Mouse (Mus musculus): ENCODE results near the gene Akr1b10. TPM values are rescaled to one million over a fixed set of nuclear protein-coding genes. Genes with fewer than 3 reads are reported as not detected.
"Not testable (repeated sequence)": the region's sequence is repeated elsewhere in the genome, so short reads cannot be mapped to it uniquely, and the experiment has no call there.

The Akr1b10 gene
- polyA plus RNA-seq, 1 experiment = 31.0 TPM

DNA sequence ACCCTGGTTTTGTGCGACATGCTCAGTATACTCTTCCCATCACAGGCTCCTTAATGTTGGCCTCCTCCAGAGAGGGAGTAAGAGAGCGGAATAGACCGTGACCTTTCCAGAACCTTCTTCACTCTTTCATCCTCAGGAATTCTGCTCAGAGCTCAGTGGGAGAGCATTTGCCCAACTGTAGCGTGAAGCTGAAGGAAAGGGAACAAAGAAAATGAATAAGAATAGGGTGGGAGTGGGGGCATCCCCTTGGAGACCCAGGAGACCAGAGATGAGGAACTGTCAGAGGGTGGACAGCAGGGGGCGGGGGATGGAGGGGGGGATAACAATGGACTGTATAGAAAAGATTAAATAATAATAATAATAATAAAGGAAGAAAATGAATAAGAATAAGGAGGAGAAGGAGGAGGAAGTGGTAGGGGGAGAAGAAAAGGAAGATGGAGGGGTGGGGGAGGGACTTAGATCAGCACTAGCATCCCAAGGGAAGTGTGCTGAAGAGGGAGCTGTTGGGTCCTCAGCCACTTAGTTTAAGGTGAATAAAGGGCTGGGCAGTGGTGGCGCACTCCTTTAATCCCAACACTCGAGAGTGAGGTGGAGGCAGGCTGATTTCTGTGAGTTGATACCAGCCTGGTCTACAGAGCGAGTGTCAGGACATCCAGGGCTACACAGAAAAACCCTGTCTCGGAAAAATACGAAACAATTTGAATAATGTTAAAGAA lies 39.7 kb upstream of the Akr1b10 start:
- no peaks in the 10 kb centered on the region for H3K4me1 ChIP-seq (replicated peaks; ENCODE audit: control insufficient read depth, insufficient read depth, low read length)
- H3K27me3 ChIP-seq (ENCODE audit: control insufficient read depth, insufficient read depth, low read length) = no peaks in the 10 kb centered on the region
- H3K4me3 ChIP-seq (ENCODE audit: control insufficient read depth, insufficient read depth, low read length) = no peak overlapping the region
- TF ChIP-seq POLR2A (IDR thresholded peaks at IDR 0.05; ENCODE audit: control insufficient read depth, extremely low read depth, insufficient read depth, low read length, poor library complexity) (no peak), CTCF (IDR thresholded peaks at IDR 0.05; ENCODE audit: borderline replicate concordance, control insufficient read depth, extremely low read depth, insufficient read depth, low read length, poor library complexity) (no peak)
- H3K36me3 ChIP-seq (ENCODE audit: control insufficient read depth, insufficient read depth, low read length) = no peaks in the 10 kb centered on the region
- no peak overlapping the region for H3K27ac ChIP-seq (ENCODE audit: control insufficient read depth, insufficient read depth, low read length)
- no peak for DNase-seq
- WGBS = 85% methylated on average over 10 of the region's 10 CpGs

DNA sequence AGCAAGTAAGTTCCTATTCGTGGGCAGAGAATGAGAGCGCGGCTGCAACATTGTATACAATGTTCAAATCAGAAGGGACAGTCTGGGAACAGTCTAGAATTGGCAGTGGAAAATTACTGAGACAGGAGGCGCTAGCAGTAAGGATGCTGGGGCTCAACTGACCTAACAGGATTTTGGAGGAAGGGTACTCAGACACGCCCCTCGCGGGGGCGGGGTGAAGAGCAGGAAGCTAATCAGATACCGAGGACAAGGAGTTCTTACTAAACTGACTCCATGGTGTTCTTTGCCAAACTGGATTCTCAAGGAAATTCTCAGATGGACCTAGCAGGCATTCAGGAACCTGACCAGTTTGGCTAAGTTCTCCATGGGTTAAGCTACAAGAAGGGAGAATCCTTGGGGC lies 39.1 kb upstream of the Akr1b10 start:
- WGBS = 45% methylated on average over 9 of the region's 9 CpGs
- Histone ChIP-seq H3K4me1 (replicated peaks; ENCODE audit: control insufficient read depth, insufficient read depth, low read length) (no peaks in the 10 kb centered on the region), H3K27ac (ENCODE audit: control insufficient read depth, insufficient read depth, low read length) (no peak overlapping the region), H3K36me3 (ENCODE audit: control insufficient read depth, insufficient read depth, low read length) (no peaks in the 10 kb centered on the region), H3K27me3 (ENCODE audit: control insufficient read depth, insufficient read depth, low read length) (no peaks in the 10 kb centered on the region), H3K4me3 (ENCODE audit: control insufficient read depth, insufficient read depth, low read length) (no peak overlapping the region)
- DNase-seq = no peak
- TF ChIP-seq CTCF (IDR thresholded peaks at IDR 0.05; ENCODE audit: borderline replicate concordance, control insufficient read depth, extremely low read depth, insufficient read depth, low read length, poor library complexity) (no peak), POLR2A (IDR thresholded peaks at IDR 0.05; ENCODE audit: control insufficient read depth, extremely low read depth, insufficient read depth, low read length, poor library complexity) (no peak)

DNA sequence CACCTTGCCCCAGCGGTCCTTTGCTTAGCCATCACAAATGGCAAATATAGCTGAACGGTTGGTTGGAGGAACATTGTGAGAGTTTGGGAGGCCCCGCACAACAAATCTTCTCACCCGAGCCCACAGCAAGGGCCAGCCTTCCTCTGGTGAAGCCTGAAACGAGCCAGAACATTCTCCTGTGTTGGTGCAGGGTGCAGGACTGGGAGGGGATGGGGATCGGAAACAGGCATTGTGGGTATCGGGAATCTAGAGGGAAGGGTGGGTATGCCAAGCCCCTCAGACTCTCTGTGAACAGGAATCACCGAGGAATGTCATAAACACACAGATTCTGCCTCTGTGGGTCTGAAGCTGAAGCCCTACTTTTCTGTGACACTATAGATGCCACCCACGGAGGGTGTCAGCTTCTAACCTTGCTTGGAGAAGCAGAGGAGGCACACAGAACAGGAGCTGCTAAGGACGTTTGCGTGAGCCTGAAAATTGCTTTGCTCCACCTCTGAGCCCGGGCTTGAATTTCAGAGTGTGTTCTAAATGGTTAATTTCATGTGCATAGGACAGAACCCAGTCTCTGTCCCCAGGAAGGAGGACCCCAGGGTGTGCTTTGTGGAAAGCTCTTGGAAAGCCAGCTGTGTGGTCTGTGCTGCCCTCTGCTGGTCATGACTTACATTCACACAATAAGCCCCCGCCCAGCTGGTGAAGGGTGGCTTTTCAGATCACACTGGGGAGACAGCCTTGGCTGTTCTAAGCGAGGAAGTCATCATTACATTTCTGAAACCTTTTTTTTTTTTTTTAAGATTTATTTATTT lies 37.7 kb upstream of the Akr1b10 start:
- peak; percentile 76 for DNase-seq
- H3K4me1 ChIP-seq (replicated peaks; ENCODE audit: control insufficient read depth, insufficient read depth, low read length) = no peaks in the 10 kb centered on the region
- H3K4me3 ChIP-seq (ENCODE audit: control insufficient read depth, insufficient read depth, low read length) = no peak overlapping the region
- H3K27ac ChIP-seq (ENCODE audit: control insufficient read depth, insufficient read depth, low read length) = no peak overlapping the region
- no peaks in the 10 kb centered on the region for H3K36me3 ChIP-seq (ENCODE audit: control insufficient read depth, insufficient read depth, low read length)
- H3K27me3 ChIP-seq (ENCODE audit: control insufficient read depth, insufficient read depth, low read length) = no peaks in the 10 kb centered on the region
- WGBS = 65% methylated on average over 14 of the region's 14 CpGs
- no peak for TF ChIP-seq POLR2A (IDR thresholded peaks at IDR 0.05; ENCODE audit: control insufficient read depth, extremely low read depth, insufficient read depth, low read length, poor library complexity)
- TF ChIP-seq CTCF (IDR thresholded peaks at IDR 0.05; ENCODE audit: borderline replicate concordance, control insufficient read depth, extremely low read depth, insufficient read depth, low read length, poor library complexity) = peak; percentile 87; the same call in 1 of the 2 replicates

DNA sequence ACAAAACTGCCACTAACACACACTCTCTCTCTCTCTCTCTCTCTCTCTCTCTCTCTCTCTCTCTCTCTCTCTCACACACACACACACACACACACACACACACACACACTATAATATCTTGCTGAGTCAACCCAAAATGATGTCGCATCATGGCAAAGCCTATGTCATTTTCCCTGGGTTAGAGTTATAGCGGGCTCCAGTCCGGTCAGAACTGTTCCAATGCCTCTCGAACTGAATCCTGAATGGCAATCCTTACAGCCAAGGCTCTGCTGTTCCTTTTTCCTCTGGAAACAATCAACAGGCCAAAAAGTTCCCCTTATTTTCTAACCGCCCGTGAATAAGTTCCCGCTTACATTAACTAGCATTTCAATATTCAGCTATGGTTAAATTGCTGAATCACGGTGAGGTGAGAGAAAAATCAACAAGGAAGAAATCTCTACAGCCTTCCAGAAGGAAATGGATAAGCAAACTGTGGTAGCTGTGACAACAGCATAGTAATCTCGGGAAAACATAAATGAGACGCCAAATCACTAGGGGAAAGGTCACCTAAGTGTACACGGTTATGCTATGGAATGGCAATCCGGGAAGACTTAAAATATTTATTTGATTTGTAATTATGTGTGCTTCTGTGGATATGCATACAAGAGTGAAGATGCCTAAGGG lies 33.9 kb upstream of the Akr1b10 start:
- no peak for DNase-seq
- no peak overlapping the region for H3K27ac ChIP-seq (ENCODE audit: control insufficient read depth, insufficient read depth, low read length)
- H3K36me3 ChIP-seq (ENCODE audit: control insufficient read depth, insufficient read depth, low read length) = no peaks in the 10 kb centered on the region
- no peak overlapping the region for H3K4me3 ChIP-seq (ENCODE audit: control insufficient read depth, insufficient read depth, low read length)
- TF ChIP-seq CTCF (IDR thresholded peaks at IDR 0.05; ENCODE audit: borderline replicate concordance, control insufficient read depth, extremely low read depth, insufficient read depth, low read length, poor library complexity) (no peak), POLR2A (IDR thresholded peaks at IDR 0.05; ENCODE audit: control insufficient read depth, extremely low read depth, insufficient read depth, low read length, poor library complexity) (no peak)
- WGBS = 91% methylated on average over 12 of the region's 12 CpGs
- 0 out of 2 replicates have a peak, but pooled peaks cover 2% of the 10 kb centered on the region for H3K4me1 ChIP-seq (replicated peaks; ENCODE audit: control insufficient read depth, insufficient read depth, low read length)
- no peaks in the 10 kb centered on the region for H3K27me3 ChIP-seq (ENCODE audit: control insufficient read depth, insufficient read depth, low read length)

DNA sequence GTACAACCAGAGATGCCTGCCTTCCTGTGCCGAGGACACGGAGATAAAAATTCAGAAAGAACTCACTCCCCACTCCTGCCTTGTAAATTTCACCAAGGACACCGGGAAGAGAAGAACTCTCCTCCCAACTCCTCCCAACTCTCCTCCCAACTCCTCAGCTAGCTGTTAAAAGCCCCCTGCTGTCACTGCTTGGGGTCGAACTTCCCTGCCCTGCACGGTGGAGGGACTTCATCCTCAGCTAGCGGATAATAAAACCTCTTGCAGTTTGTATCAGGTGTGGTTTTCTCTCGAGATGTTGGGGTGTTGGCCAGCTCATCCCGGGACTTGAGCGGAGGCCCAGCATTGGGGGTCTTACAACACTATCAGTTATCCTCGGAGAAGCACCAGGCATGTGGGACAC lies 32.5 kb upstream of the Akr1b10 start:
- H3K4me3 ChIP-seq (ENCODE audit: control insufficient read depth, insufficient read depth, low read length); H3K4me1 ChIP-seq (replicated peaks; ENCODE audit: control insufficient read depth, insufficient read depth, low read length); DNase-seq; H3K27ac ChIP-seq (ENCODE audit: control insufficient read depth, insufficient read depth, low read length); H3K27me3 ChIP-seq (ENCODE audit: control insufficient read depth, insufficient read depth, low read length); H3K36me3 ChIP-seq (ENCODE audit: control insufficient read depth, insufficient read depth, low read length): not testable (repeated sequence)
- WGBS = 76% methylated on average over 10 of the region's 10 CpGs

DNA sequence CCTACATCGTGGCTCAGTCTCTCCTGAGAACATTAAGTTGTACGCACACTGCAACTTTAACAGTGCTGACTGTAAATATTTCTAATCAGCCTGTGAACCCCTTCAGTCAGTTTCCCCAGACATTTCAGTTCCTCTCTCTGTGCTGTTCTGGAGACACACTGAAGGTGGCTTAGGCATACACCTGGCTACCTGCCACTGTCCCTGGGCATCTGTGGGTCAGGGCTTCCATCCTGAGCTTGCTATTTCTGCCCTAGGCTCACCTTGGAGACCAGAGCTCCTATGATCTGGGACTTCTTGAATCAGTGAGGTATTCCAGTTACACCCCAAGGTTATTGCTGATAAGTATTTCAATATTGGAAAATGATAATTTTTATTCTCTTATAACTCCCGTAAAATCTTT lies 31.6 kb upstream of the Akr1b10 start:
- H3K27me3 ChIP-seq (ENCODE audit: control insufficient read depth, insufficient read depth, low read length) = no peaks in the 10 kb centered on the region
- 94% methylated on average over 3 of the region's 3 CpGs for WGBS
- no peaks in the 10 kb centered on the region for H3K36me3 ChIP-seq (ENCODE audit: control insufficient read depth, insufficient read depth, low read length)
- TF ChIP-seq POLR2A (IDR thresholded peaks at IDR 0.05; ENCODE audit: control insufficient read depth, extremely low read depth, insufficient read depth, low read length, poor library complexity) (no peak), CTCF (IDR thresholded peaks at IDR 0.05; ENCODE audit: borderline replicate concordance, control insufficient read depth, extremely low read depth, insufficient read depth, low read length, poor library complexity) (no peak)
- no peak for DNase-seq
- no peak overlapping the region for H3K4me3 ChIP-seq (ENCODE audit: control insufficient read depth, insufficient read depth, low read length)
- 0 out of 2 replicates have a peak, but pooled peaks cover 2% of the 10 kb centered on the region for H3K4me1 ChIP-seq (replicated peaks; ENCODE audit: control insufficient read depth, insufficient read depth, low read length)
- H3K27ac ChIP-seq (ENCODE audit: control insufficient read depth, insufficient read depth, low read length) = no peak overlapping the region
